Mouse (Mus musculus) embryonic facial prominence, embryonic 11.5 days (tissue): Measurements from ENCODE around the gene Fez2. TPM values are rescaled to one million over a fixed set of nuclear protein-coding genes. Genes with fewer than 3 reads are reported as not detected.

Source experiments
- ATAC-seq: fragments of 200-750 bp; cut with Nextera tagmentation; replicated peaks from 2 replicates; pipeline ENCODE4 v1.8.0; 2017; ENCODE audit warnings: low read depth; ENCODE audit not compliant: insufficient number of reproducible peaks, low FRiP score, low TSS enrichment
- DNase-seq: peaks from one replicate; pipeline ENCODE4 v3.0.0-alpha.2; 2015; ENCODE audit warnings: low spot score
- H3K27ac ChIP-seq: fragments of 300-500 bp; sonication (generic); replicated peaks from 2 replicates; pipeline ENCODE4 v1.5.1; 2014; ENCODE audit warnings: mild to moderate bottlenecking, low read depth, low read length, control low read depth
- H3K27me3 ChIP-seq: fragments of 300-500 bp; sonication (generic); 2 replicates; pipeline ENCODE4 v1.6.1; 2014; ENCODE audit warnings: mild to moderate bottlenecking, low read length, moderate library complexity, mixed read lengths; ENCODE audit not compliant: control insufficient read depth, insufficient read depth
- H3K36me3 ChIP-seq: fragments of 300-500 bp; sonication (generic); replicated peaks from 2 replicates; pipeline ENCODE4 v1.6.1; 2014; ENCODE audit warnings: low read depth, mild to moderate bottlenecking, low read length, moderate library complexity, mixed read lengths; ENCODE audit not compliant: control insufficient read depth, insufficient read depth
- H3K4me1 ChIP-seq: fragments of 300-500 bp; sonication (generic); 2 replicates; pipeline ENCODE4 v1.6.1; 2014; ENCODE audit warnings: low read length, mixed read lengths; ENCODE audit not compliant: control insufficient read depth, insufficient read depth
- H3K4me2 ChIP-seq: fragments of 300-500 bp; sonication (generic); 2 replicates; pipeline ENCODE4 v1.6.1; 2014; ENCODE audit warnings: low read depth, mild to moderate bottlenecking, control low read depth, low read length, moderate library complexity
- H3K4me3 ChIP-seq: fragments of 300-500 bp; sonication (generic); 2 replicates; pipeline ENCODE4 v1.5.1; 2014; ENCODE audit warnings: low read depth, low read length, control low read depth
- H3K9ac ChIP-seq: fragments of 300-500 bp; sonication (generic); replicated peaks from 2 replicates; pipeline ENCODE4 v1.6.1; 2014; ENCODE audit warnings: mild to moderate bottlenecking, control low read depth, low read length
- H3K9me3 ChIP-seq: fragments of 300-500 bp; sonication (generic); replicated peaks from 2 replicates; pipeline ENCODE4 v1.6.1; 2016; ENCODE audit warnings: mild to moderate bottlenecking, low read length, inconsistent platforms, mixed read lengths; ENCODE audit not compliant: control insufficient read depth
- WGBS: fragments of 180-500 bp; shearing (Covaris S2); extraction: QIAGEN DNeasy Blood & Tissue Kit; methylation state at CpG from one replicate; pipeline ENCODE4 v1.1.7; 2014; 5-methylcytosine and 5-hydroxymethylcytosine counted together
- polyA plus RNA-seq: library from polyadenylated mRNA; unstranded; fragments of >200 nt; fragmentation: Nextera tagmentation; extraction: Ambion mirVana; gene quantifications from 2 replicates; pipeline ENCODE4 v1.2.1, GENCODE M21; 2014

Fez2 gene
- polyA plus RNA-seq, 1 experiment from 2014 or later: 46.1 TPM

GRCm38 (mm10) chr17:78343688-78344087, 74.3 kb downstream of the Fez2 start:
- no peaks in the 10 kb centered on the region for H3K36me3 ChIP-seq
- no peak overlapping the region for H3K9ac ChIP-seq
- 95% methylated on average over 3 of the region's 3 CpGs for WGBS
- H3K4me1 ChIP-seq: no peaks in the 10 kb centered on the region
- no peaks in the 10 kb centered on the region for H3K27me3 ChIP-seq
- no peak overlapping the region for H3K4me2 ChIP-seq
- DNase-seq (no peak), ATAC-seq (no peak)
- H3K9me3 ChIP-seq: no peaks in the 10 kb centered on the region
- H3K27ac ChIP-seq: no peak overlapping the region
- no peak overlapping the region for H3K4me3 ChIP-seq

GRCm38 (mm10) chr17:78335250-78335649, 82.7 kb downstream of the Fez2 start:
- Histone ChIP-seq H3K9ac (no peak overlapping the region), H3K4me2 (no peak overlapping the region), H3K4me1 (no peaks in the 10 kb centered on the region), H3K27me3 (no peaks in the 10 kb centered on the region), H3K4me3 (no peak overlapping the region), H3K27ac (no peak overlapping the region), H3K36me3 (no peaks in the 10 kb centered on the region), H3K9me3 (no peaks in the 10 kb centered on the region)
- DNase-seq: no peak
- ATAC-seq: no peak
- 77% methylated on average over 8 of the region's 8 CpGs for WGBS

GRCm38 (mm10) chr17:78333275-78333674, 84.7 kb downstream of the Fez2 start:
- Histone ChIP-seq H3K27ac (no peak overlapping the region), H3K36me3 (no peaks in the 10 kb centered on the region), H3K27me3 (no peaks in the 10 kb centered on the region), H3K4me3 (no peak overlapping the region), H3K4me2 (no peak overlapping the region), H3K9ac (no peak overlapping the region), H3K4me1 (no peaks in the 10 kb centered on the region), H3K9me3 (no peaks in the 10 kb centered on the region)
- no peak for DNase-seq
- ATAC-seq: no peak
- 88% methylated on average over 10 of the region's 10 CpGs for WGBS

- ATAC-seq (no peak), DNase-seq (no peak)
- Histone ChIP-seq H3K4me3 (no peak overlapping the region), H3K27me3 (no peaks in the 10 kb centered on the region), H3K4me1 (no peaks in the 10 kb centered on the region), H3K9ac (no peak overlapping the region), H3K36me3 (no peaks in the 10 kb centered on the region), H3K9me3 (no peaks in the 10 kb centered on the region), H3K27ac (no peak overlapping the region), H3K4me2 (no peak overlapping the region)
- WGBS: 93% methylated on average over 8 of the region's 8 CpGs
Measured at GRCm38 (mm10) chr17:78331438-78331837, 86.5 kb downstream of the Fez2 start.

GRCm38 (mm10) chr17:78328287-78328686, 89.7 kb downstream of the Fez2 start:
- WGBS: 71% methylated on average over 3 of the region's 3 CpGs

GRCm38 (mm10) chr17:78327187-78327586, 90.8 kb downstream of the Fez2 start:
- 84% methylated on average over 4 of the region's 4 CpGs for WGBS
- Histone ChIP-seq H3K36me3 (no peaks in the 10 kb centered on the region), H3K9me3 (no peaks in the 10 kb centered on the region), H3K27ac (no peak overlapping the region), H3K4me1 (no peaks in the 10 kb centered on the region), H3K9ac (no peak overlapping the region), H3K4me3 (no peak overlapping the region), H3K4me2 (no peak overlapping the region), H3K27me3 (no peaks in the 10 kb centered on the region)
- DNase-seq (no peak), ATAC-seq (no peak)

More at GRCm38 (mm10) chr17:78328287-78328686, 89.7 kb downstream of the Fez2 start:
- H3K27me3 ChIP-seq: no peaks in the 10 kb centered on the region
- H3K36me3 ChIP-seq: no peaks in the 10 kb centered on the region
- H3K4me3 ChIP-seq: no peak overlapping the region
- no peak for DNase-seq
- H3K9ac ChIP-seq: no peak overlapping the region
- H3K4me2 ChIP-seq: no peak overlapping the region
- no peak for ATAC-seq
- H3K27ac ChIP-seq: no peak overlapping the region
- no peaks in the 10 kb centered on the region for H3K4me1 ChIP-seq
- H3K9me3 ChIP-seq: no peaks in the 10 kb centered on the region

- no peak overlapping the region for H3K4me3 ChIP-seq
- H3K27me3 ChIP-seq: no peaks in the 10 kb centered on the region
- WGBS: 85% methylated on average over 2 of the region's 2 CpGs
- H3K27ac ChIP-seq: no peak overlapping the region
- no peak for DNase-seq
- no peaks in the 10 kb centered on the region for H3K36me3 ChIP-seq
- no peaks in the 10 kb centered on the region for H3K4me1 ChIP-seq
- H3K9ac ChIP-seq: no peak overlapping the region
- H3K4me2 ChIP-seq: no peak overlapping the region
- no peak for ATAC-seq
- H3K9me3 ChIP-seq: no peaks in the 10 kb centered on the region
Measured at GRCm38 (mm10) chr17:78326381-78326780, 91.6 kb downstream of the Fez2 start.

GRCm38 (mm10) chr17:78325761-78326332, 92.1 kb downstream of the Fez2 start:
- ATAC-seq (peak; percentile 37; the same call in 1 of the 2 replicates), DNase-seq (no peak)
- Histone ChIP-seq H3K4me1 (no peaks in the 10 kb centered on the region), H3K27me3 (no peaks in the 10 kb centered on the region), H3K9ac (no peak overlapping the region), H3K36me3 (no peaks in the 10 kb centered on the region), H3K4me3 (no peak overlapping the region), H3K4me2 (no peak overlapping the region), H3K27ac (no peak overlapping the region), H3K9me3 (no peaks in the 10 kb centered on the region)
- WGBS: 84% methylated on average over 7 of the region's 7 CpGs
